Mouse (Mus musculus) embryonic facial prominence, embryonic 12.5 days (tissue): ENCODE results near the gene Gm10354. TPM values are rescaled to one million over a fixed set of nuclear protein-coding genes. Genes with fewer than 3 reads are reported as not detected.
"Not testable (repeated sequence)": the region's sequence is repeated elsewhere in the genome, so short reads cannot be mapped to it uniquely, and the experiment has no call there.

Experiments
- ATAC-seq: fragments of 200-750 bp; cut with Nextera tagmentation; 2 replicates; pipeline ENCODE4 v1.8.0; 2017; ENCODE audit not compliant: insufficient number of reproducible peaks, insufficient read depth, low FRiP score, low TSS enrichment
- H3K27ac ChIP-seq: fragments of 300-500 bp; sonication (generic); 2 replicates; pipeline ENCODE4 v1.5.1; 2016; ENCODE audit warnings: mild to moderate bottlenecking
- H3K27me3 ChIP-seq: fragments of 300-500 bp; sonication (generic); 2 replicates; pipeline ENCODE4 v1.6.1; 2016; ENCODE audit warnings: mild to moderate bottlenecking, moderate library complexity
- H3K36me3 ChIP-seq: fragments of 300-500 bp; sonication (generic); 2 replicates; pipeline ENCODE4 v1.6.1; 2016; ENCODE audit warnings: mild to moderate bottlenecking
- H3K4me1 ChIP-seq: fragments of 300-500 bp; sonication (generic); 2 replicates; pipeline ENCODE4 v1.6.1; 2016
- H3K4me2 ChIP-seq: fragments of 300-500 bp; sonication (generic); replicated peaks from 2 replicates; pipeline ENCODE4 v1.6.1; 2016; ENCODE audit warnings: mild to moderate bottlenecking, moderate library complexity
- H3K4me3 ChIP-seq: fragments of 300-500 bp; sonication (generic); 2 replicates; pipeline ENCODE4 v1.5.1; 2016; ENCODE audit warnings: mild to moderate bottlenecking
- H3K9ac ChIP-seq: fragments of 300-500 bp; sonication (generic); 2 replicates; pipeline ENCODE4 v1.6.1; 2016; ENCODE audit warnings: mild to moderate bottlenecking, moderate library complexity
- H3K9me3 ChIP-seq: fragments of 300-500 bp; sonication (generic); 2 replicates; pipeline ENCODE4 v1.6.1; 2016; ENCODE audit warnings: mild to moderate bottlenecking, moderate library complexity
- WGBS: fragments of 180-500 bp; shearing (Covaris S2); methylation state at CpG from one replicate; pipeline ENCODE4 v1.1.7; 2016; 5-methylcytosine and 5-hydroxymethylcytosine counted together
- polyA plus RNA-seq: library from polyadenylated mRNA; unstranded; fragments of >200 nt; fragmentation: Nextera tagmentation; extraction: Ambion mirVana; gene quantifications from 2 replicates; pipeline ENCODE4 v1.2.1, GENCODE M21; 2016

Gm10354 gene
- polyA plus RNA-seq, 1 experiment from 2014 or later, result not detected

GRCm38 (mm10) chr5:14951822-14952221 lies 26.9 kb downstream of the Gm10354 start:
- H3K27me3 ChIP-seq, H3K4me3 ChIP-seq, H3K9ac ChIP-seq, H3K4me2 ChIP-seq, H3K36me3 ChIP-seq, H3K27ac ChIP-seq, H3K4me1 ChIP-seq: not testable (repeated sequence)
- H3K9me3 ChIP-seq, result peaks cover 16% of the 10 kb centered on the region
- peak; percentile 72; the same call in 1 of the 2 replicates for ATAC-seq
- 67% methylated on average over 7 of the region's 7 CpGs for WGBS

- not testable (repeated sequence) for H3K27me3 ChIP-seq, ATAC-seq, H3K9ac ChIP-seq, H3K4me3 ChIP-seq, H3K4me2 ChIP-seq, H3K4me1 ChIP-seq, H3K27ac ChIP-seq, H3K36me3 ChIP-seq
- 58% methylated on average over 4 of the region's 4 CpGs for WGBS
- peaks cover 13% of the 10 kb centered on the region for H3K9me3 ChIP-seq
These were observed 31.1 kb downstream of the Gm10354 start for GRCm38 (mm10) chr5:14947482-14948198.

- not testable (repeated sequence) for H3K4me3 ChIP-seq, H3K4me2 ChIP-seq, H3K4me1 ChIP-seq, H3K27me3 ChIP-seq, H3K9me3 ChIP-seq, H3K27ac ChIP-seq, H3K36me3 ChIP-seq, H3K9ac ChIP-seq
- WGBS, result 60% methylated on average over 4 of the region's 4 CpGs
- ATAC-seq, result 0 out of 2 replicates have a peak, but pooled peaks have one; percentile 47
These were observed 33.2 kb downstream of the Gm10354 start for GRCm38 (mm10) chr5:14945524-14945923.

- not testable (repeated sequence) for ATAC-seq
- 82% methylated on average over 1 of the region's 1 CpGs for WGBS
These were observed 37.7 kb downstream of the Gm10354 start for GRCm38 (mm10) chr5:14941043-14941442.

GRCm38 (mm10) chr5:14938329-14938728 lies 40.4 kb downstream of the Gm10354 start, which contains the start of gene Speer4e:
Speer4e (minus strand) TSS chr5:14938429.
- not testable (repeated sequence) for H3K27me3 ChIP-seq, H3K36me3 ChIP-seq, H3K9ac ChIP-seq, H3K27ac ChIP-seq, H3K4me3 ChIP-seq, H3K4me2 ChIP-seq, H3K9me3 ChIP-seq, ATAC-seq, H3K4me1 ChIP-seq
- WGBS, result 36% methylated on average over 1 of the region's 1 CpGs

More at GRCm38 (mm10) chr5:14941043-14941442, 37.7 kb downstream of the Gm10354 start:
- H3K9me3 ChIP-seq, H3K27ac ChIP-seq, H3K4me2 ChIP-seq, H3K4me3 ChIP-seq, H3K36me3 ChIP-seq, H3K9ac ChIP-seq, H3K27me3 ChIP-seq, H3K4me1 ChIP-seq: not testable (repeated sequence)

GRCm38 (mm10) chr5:14933721-14934120 lies 45.0 kb downstream of the Gm10354 start:
- 74% methylated on average over 5 of the region's 6 CpGs for WGBS
- H3K9me3 ChIP-seq, H3K4me1 ChIP-seq, ATAC-seq, H3K4me2 ChIP-seq, H3K9ac ChIP-seq, H3K27ac ChIP-seq, H3K27me3 ChIP-seq, H3K36me3 ChIP-seq, H3K4me3 ChIP-seq: not testable (repeated sequence)

GRCm38 (mm10) chr5:14927047-14927446 lies 51.7 kb downstream of the Gm10354 start:
- not testable (repeated sequence) for H3K36me3 ChIP-seq, H3K27me3 ChIP-seq, ATAC-seq, H3K4me1 ChIP-seq, H3K4me3 ChIP-seq, H3K4me2 ChIP-seq, H3K27ac ChIP-seq, H3K9me3 ChIP-seq, H3K9ac ChIP-seq
- WGBS, result 30% methylated on average over 4 of the region's 4 CpGs

Other genes starting within 250 kb of the Gm10354 start
- gene Gm9758, start 64.0 kb downstream of the Gm10354 start, polyA plus RNA-seq, result not detected in 2 replicates
- gene Speer4e, start 40.5 kb downstream of the Gm10354 start, polyA plus RNA-seq, result not detected in 2 replicates
- not detected in 2 replicates for gene Gm17019, start 54.1 kb upstream of the Gm10354 start, polyA plus RNA-seq